Mouse (Mus musculus) olfactory bulb, adult 2 months (tissue): ENCODE measurements at regions not wholly inside any gene's neighbourhood (a gene's known extent, or its start where the extent isn't known, plus 50 kb on each side); places are given as distances from the start of the nearest gene placed in this dataset.

Source experiments
- CTCF ChIP-seq: fragments of 200-500 bp; IDR thresholded peaks from 2 replicates; pipeline ENCODE4 v1.5.1; 2012; ENCODE audit warnings: low read depth, mild to moderate bottlenecking, low read length, moderate library complexity; ENCODE audit not compliant: insufficient read depth
- POLR2A ChIP-seq: fragments of 200-500 bp; IDR thresholded peaks from 2 replicates; pipeline ENCODE4 v1.6.1; 2012; ENCODE audit warnings: mild to moderate bottlenecking, low read depth, low read length, moderate library complexity; ENCODE audit not compliant: insufficient read depth

- TF ChIP-seq POLR2A, result no peak
- TF ChIP-seq CTCF, result no peak
Observed at GRCm38 (mm10) chr3:103493623-103494022, 81.4 kb upstream of the Syt6 start.
